Mouse (Mus musculus): ENCODE measurements at regions not wholly inside any gene's neighbourhood (a gene's known extent, or its start where the extent isn't known, plus 50 kb on each side); places are given as distances from the start of the nearest gene placed in this dataset.

- Histone ChIP-seq H3K9ac (ENCODE audit: low read depth, low read length) (no peak overlapping the region), H3K4me3 (ENCODE audit: low read length) (no peak overlapping the region), H3K4me1 (ENCODE audit: control insufficient read depth, insufficient read depth, low read length) (no peaks in the 10 kb centered on the region), H3K4me2 (replicated peaks; ENCODE audit: low read depth, low read length) (no peak overlapping the region), H3K27ac (ENCODE audit: low read depth, low read length) (no peak overlapping the region), H3K9me3 (ENCODE audit: control insufficient read depth, low read length) (no peaks in the 10 kb centered on the region), H3K27me3 (ENCODE audit: control insufficient read depth, insufficient read depth, low read length) (no peaks in the 10 kb centered on the region), H3K36me3 (ENCODE audit: control insufficient read depth, insufficient read depth, low read length) (no peaks in the 10 kb centered on the region)
- WGBS, result 70% methylated on average over 1 of the region's 1 CpGs
- ATAC-seq (ENCODE audit: low FRiP score, low TSS enrichment), result no peak
Measured at GRCm38 (mm10) chr2:7840612-7841011, 331.2 kb upstream of the Celf2 start.

- Histone ChIP-seq H3K36me3 (ENCODE audit: control insufficient read depth, insufficient read depth, low read length) (no peaks in the 10 kb centered on the region), H3K4me3 (ENCODE audit: low read length) (no peak overlapping the region), H3K27ac (ENCODE audit: low read depth, low read length) (no peak overlapping the region), H3K27me3 (ENCODE audit: control insufficient read depth, insufficient read depth, low read length) (no peaks in the 10 kb centered on the region), H3K9me3 (ENCODE audit: control insufficient read depth, low read length) (no peaks in the 10 kb centered on the region), H3K4me2 (replicated peaks; ENCODE audit: low read depth, low read length) (no peak overlapping the region), H3K9ac (ENCODE audit: low read depth, low read length) (no peak overlapping the region), H3K4me1 (ENCODE audit: control insufficient read depth, insufficient read depth, low read length) (no peaks in the 10 kb centered on the region)
- ATAC-seq (ENCODE audit: low FRiP score, low TSS enrichment), result peak; percentile 49; the same call in 1 of the 2 replicates
- WGBS, result 45% methylated on average over 3 of the region's 3 CpGs
Measured at GRCm38 (mm10) chr2:7837877-7838276, 328.5 kb upstream of the Celf2 start.

- Histone ChIP-seq H3K4me2 (replicated peaks; ENCODE audit: low read depth, low read length) (no peak overlapping the region), H3K9ac (ENCODE audit: low read depth, low read length) (no peak overlapping the region), H3K9me3 (ENCODE audit: control insufficient read depth, low read length) (no peaks in the 10 kb centered on the region), H3K27ac (ENCODE audit: low read depth, low read length) (no peak overlapping the region), H3K4me3 (ENCODE audit: low read length) (no peak overlapping the region), H3K27me3 (ENCODE audit: control insufficient read depth, insufficient read depth, low read length) (no peaks in the 10 kb centered on the region), H3K4me1 (ENCODE audit: control insufficient read depth, insufficient read depth, low read length) (no peaks in the 10 kb centered on the region), H3K36me3 (ENCODE audit: control insufficient read depth, insufficient read depth, low read length) (no peaks in the 10 kb centered on the region)
- whole genome bisulfite sequencing, result 78% methylated on average over 4 of the region's 4 CpGs
- ATAC-seq (ENCODE audit: low FRiP score, low TSS enrichment), result no peak
Measured at GRCm38 (mm10) chr2:7831239-7831638, 321.9 kb upstream of the Celf2 start.

GRCm38 (mm10) chr2:7826272-7826671 is 316.9 kb upstream of the Celf2 start:
- Histone ChIP-seq H3K36me3 (ENCODE audit: control insufficient read depth, insufficient read depth, low read length) (no peaks in the 10 kb centered on the region), H3K9me3 (ENCODE audit: control insufficient read depth, low read length) (no peaks in the 10 kb centered on the region), H3K27ac (ENCODE audit: low read depth, low read length) (no peak overlapping the region), H3K27me3 (ENCODE audit: control insufficient read depth, insufficient read depth, low read length) (no peaks in the 10 kb centered on the region), H3K4me1 (ENCODE audit: control insufficient read depth, insufficient read depth, low read length) (no peaks in the 10 kb centered on the region), H3K4me2 (replicated peaks; ENCODE audit: low read depth, low read length) (no peak overlapping the region), H3K4me3 (ENCODE audit: low read length) (no peak overlapping the region), H3K9ac (ENCODE audit: low read depth, low read length) (no peak overlapping the region)
- ATAC-seq (ENCODE audit: low FRiP score, low TSS enrichment), result no peak
- 72% methylated on average over 7 of the region's 7 CpGs for WGBS

GRCm38 (mm10) chr2:7796415-7796814 is 287.1 kb upstream of the Celf2 start:
- ATAC-seq (ENCODE audit: low FRiP score, low TSS enrichment), result no peak
- Histone ChIP-seq H3K9me3 (ENCODE audit: control insufficient read depth, low read length) (no peaks in the 10 kb centered on the region), H3K27ac (ENCODE audit: low read depth, low read length) (no peak overlapping the region), H3K4me3 (ENCODE audit: low read length) (no peak overlapping the region), H3K27me3 (ENCODE audit: control insufficient read depth, insufficient read depth, low read length) (no peaks in the 10 kb centered on the region), H3K9ac (ENCODE audit: low read depth, low read length) (no peak overlapping the region), H3K4me1 (ENCODE audit: control insufficient read depth, insufficient read depth, low read length) (no peaks in the 10 kb centered on the region), H3K36me3 (ENCODE audit: control insufficient read depth, insufficient read depth, low read length) (no peaks in the 10 kb centered on the region), H3K4me2 (replicated peaks; ENCODE audit: low read depth, low read length) (no peak overlapping the region)
- WGBS, result 65% methylated on average over 2 of the region's 2 CpGs

- Histone ChIP-seq H3K27me3 (ENCODE audit: control insufficient read depth, insufficient read depth, low read length) (no peaks in the 10 kb centered on the region), H3K36me3 (ENCODE audit: control insufficient read depth, insufficient read depth, low read length) (no peaks in the 10 kb centered on the region), H3K4me2 (replicated peaks; ENCODE audit: low read depth, low read length) (no peak overlapping the region), H3K27ac (ENCODE audit: low read depth, low read length) (no peak overlapping the region), H3K9me3 (ENCODE audit: control insufficient read depth, low read length) (no peaks in the 10 kb centered on the region), H3K9ac (ENCODE audit: low read depth, low read length) (no peak overlapping the region), H3K4me1 (ENCODE audit: control insufficient read depth, insufficient read depth, low read length) (no peaks in the 10 kb centered on the region), H3K4me3 (ENCODE audit: low read length) (no peak overlapping the region)
- 65% methylated on average over 2 of the region's 2 CpGs for WGBS
- peak; percentile 35; the same call in 1 of the 2 replicates for ATAC-seq (ENCODE audit: low FRiP score, low TSS enrichment)
Measured at GRCm38 (mm10) chr2:7792456-7793145, 283.2 kb upstream of the Celf2 start.

- no peaks in the 10 kb centered on the region for H3K36me3 ChIP-seq (ENCODE audit: control insufficient read depth, insufficient read depth, low read length)
- H3K27me3 ChIP-seq (ENCODE audit: control insufficient read depth, insufficient read depth, low read length), result no peaks in the 10 kb centered on the region
- H3K4me2 ChIP-seq (replicated peaks; ENCODE audit: low read depth, low read length), result no peak overlapping the region
- no peak overlapping the region for H3K4me3 ChIP-seq (ENCODE audit: low read length)
- no peak overlapping the region for H3K27ac ChIP-seq (ENCODE audit: low read depth, low read length)
- H3K9ac ChIP-seq (ENCODE audit: low read depth, low read length), result no peak overlapping the region
- H3K4me1 ChIP-seq (ENCODE audit: control insufficient read depth, insufficient read depth, low read length), result no peaks in the 10 kb centered on the region
- H3K9me3 ChIP-seq (ENCODE audit: control insufficient read depth, low read length), result no peaks in the 10 kb centered on the region
- 56% methylated on average over 2 of the region's 2 CpGs for WGBS
- ATAC-seq (ENCODE audit: low FRiP score, low TSS enrichment), result no peak
Measured at GRCm38 (mm10) chr2:7778610-7779009, 269.2 kb upstream of the Celf2 start.

GRCm38 (mm10) chr2:7734097-7734730 is 224.9 kb upstream of the Celf2 start:
- Histone ChIP-seq H3K4me2 (replicated peaks; ENCODE audit: low read depth, low read length) (no peak overlapping the region), H3K4me3 (ENCODE audit: low read length) (no peak overlapping the region), H3K36me3 (ENCODE audit: control insufficient read depth, insufficient read depth, low read length) (no peaks in the 10 kb centered on the region), H3K27ac (ENCODE audit: low read depth, low read length) (no peak overlapping the region), H3K4me1 (ENCODE audit: control insufficient read depth, insufficient read depth, low read length) (no peaks in the 10 kb centered on the region), H3K9ac (ENCODE audit: low read depth, low read length) (no peak overlapping the region), H3K9me3 (ENCODE audit: control insufficient read depth, low read length) (no peaks in the 10 kb centered on the region), H3K27me3 (ENCODE audit: control insufficient read depth, insufficient read depth, low read length) (no peaks in the 10 kb centered on the region)
- WGBS, result 41% methylated on average over 8 of the region's 8 CpGs
- no peak for ATAC-seq (ENCODE audit: low FRiP score, low TSS enrichment)

- H3K27ac ChIP-seq (ENCODE audit: low read depth, low read length), result no peak overlapping the region
- no peaks in the 10 kb centered on the region for H3K4me1 ChIP-seq (ENCODE audit: control insufficient read depth, insufficient read depth, low read length)
- no peak for ATAC-seq (ENCODE audit: low FRiP score, low TSS enrichment)
- H3K9me3 ChIP-seq (ENCODE audit: control insufficient read depth, low read length), result no peaks in the 10 kb centered on the region
- no peak overlapping the region for H3K9ac ChIP-seq (ENCODE audit: low read depth, low read length)
- 94% methylated on average over 1 of the region's 1 CpGs for whole genome bisulfite sequencing
- H3K4me3 ChIP-seq (ENCODE audit: low read length), result no peak overlapping the region
- no peaks in the 10 kb centered on the region for H3K36me3 ChIP-seq (ENCODE audit: control insufficient read depth, insufficient read depth, low read length)
- H3K4me2 ChIP-seq (replicated peaks; ENCODE audit: low read depth, low read length), result no peak overlapping the region
- H3K27me3 ChIP-seq (ENCODE audit: control insufficient read depth, insufficient read depth, low read length), result no peaks in the 10 kb centered on the region
Measured at GRCm38 (mm10) chr2:7730960-7731359, 221.6 kb upstream of the Celf2 start.

Data from kidney, embryonic 14.5 days (tissue).